8 mouse cellular contexts compared by ENCODE assay signal in the genomic region with DNA sequence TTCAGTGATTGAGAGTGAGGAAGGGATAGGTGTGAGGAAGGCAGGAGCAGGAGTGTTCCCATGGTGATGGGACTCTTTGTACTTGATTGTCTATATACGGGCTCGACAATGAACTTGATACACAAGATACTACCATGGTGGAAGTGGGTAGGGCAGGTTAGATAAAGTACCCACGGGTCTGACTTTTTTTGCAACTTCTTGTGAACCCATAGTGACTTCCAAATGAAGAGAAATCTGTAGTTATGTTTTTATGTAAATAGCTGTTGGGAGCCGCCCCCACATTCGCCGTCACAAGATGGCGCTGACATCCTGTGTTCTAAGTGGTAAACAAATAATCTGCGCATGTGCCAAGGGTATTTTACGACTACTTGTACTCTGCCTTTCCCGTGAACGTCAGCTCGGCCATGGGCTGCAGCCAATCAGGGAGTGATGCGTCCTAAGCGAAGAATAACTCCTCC. TPM values are rescaled to one million over a fixed set of nuclear protein-coding genes. Genes with fewer than 3 reads are reported as not detected.
DNase-seq lines count a peak whose midpoint lies in the region; ATAC-seq and TF ChIP-seq lines count a peak whose summit lies in the region.
"Not testable (repeated sequence)": the region's sequence is repeated elsewhere in the genome, so short reads cannot be mapped to it uniquely, and the experiment has no call there.

No protein-coding gene starts in this region.

- ATAC-seq in erythroblast, adult 5-6 weeks (replicated peaks; ENCODE audit: low FRiP score, poor library complexity, severe bottlenecking), result peak; percentile 52; the same call in 1 of the 2 replicates
- peak; percentile 36; the same call in 1 of the 2 replicates for ATAC-seq in heart, embryonic 11.5 days (replicated peaks; ENCODE audit: insufficient number of reproducible peaks, low FRiP score, low TSS enrichment)
- ATAC-seq in intestine, embryonic 14.5 days (replicated peaks; ENCODE audit: low FRiP score, low TSS enrichment, low read depth), result peak; percentile 61
- peak; percentile 67 for ATAC-seq in limb, embryonic 14.5 days (ENCODE audit: low FRiP score, low read depth)
- peak; percentile 35; the same call in 1 of the 2 replicates for ATAC-seq in megakaryocyte progenitor cell, adult 5-6 weeks (replicated peaks; ENCODE audit: poor library complexity)
- ATAC-seq in neural tube, embryonic 14.5 days (ENCODE audit: low read depth), result peak; percentile 30; the same call in 1 of the 2 replicates

- WGBS in cerebellum, adult 2 months, result 10% methylated on average over 10 of the region's 14 CpGs
- 18% methylated on average over 8 of the region's 14 CpGs for WGBS in heart, embryonic 11.5 days (ENCODE audit: insufficient replicate concordance)
- WGBS in intestine, embryonic 14.5 days, result 22% methylated on average over 7 of the region's 14 CpGs
- WGBS in limb, embryonic 14.5 days, result 18% methylated on average over 8 of the region's 14 CpGs
- WGBS in neural tube, embryonic 14.5 days, result 11% methylated on average over 7 of the region's 14 CpGs

- not testable (repeated sequence) for H3K9ac ChIP-seq in heart, embryonic 11.5 days (ENCODE audit: low read depth, low read length); intestine, embryonic 14.5 days (ENCODE audit: low read length); neural tube, embryonic 14.5 days (replicated peaks; ENCODE audit: low read depth, low read length)
- H3K9ac ChIP-seq in limb, embryonic 14.5 days (ENCODE audit: low read depth, low read length, severe bottlenecking), result peak overlapping the region; percentile 45

- H3K36me3 ChIP-seq in heart, embryonic 11.5 days (ENCODE audit: control insufficient read depth, insufficient read depth, low read length); intestine, embryonic 14.5 days (ENCODE audit: control insufficient read depth, insufficient read depth, low read length); limb, embryonic 14.5 days (ENCODE audit: control insufficient read depth, insufficient read depth, low read length); neural tube, embryonic 14.5 days (ENCODE audit: control insufficient read depth, insufficient read depth, low read length): not testable (repeated sequence)

- not testable (repeated sequence) for DNase-seq in cerebellum, adult 2 months; limb, embryonic 14.5 days (ENCODE audit: low spot score)
- DNase-seq in intestine, embryonic 14.5 days (ENCODE audit: low spot score), result peak; percentile 84
- peak; percentile 12 for DNase-seq in thymus, postnatal 25 days

- H3K4me3 ChIP-seq in cerebellum, adult 2 months (replicated peaks; ENCODE audit: insufficient read depth, low read depth, low read length), result peak overlapping the region; percentile 87
- peak overlapping the region; percentile 48 for H3K4me3 ChIP-seq in heart, embryonic 11.5 days (ENCODE audit: low read depth, low read length)
- H3K4me3 ChIP-seq in intestine, embryonic 14.5 days (ENCODE audit: low read depth, low read length), result peak overlapping the region; percentile 41
- peak overlapping the region; percentile 41 for H3K4me3 ChIP-seq in limb, embryonic 14.5 days (replicated peaks; ENCODE audit: low read length)
- H3K4me3 ChIP-seq in neural tube, embryonic 14.5 days (ENCODE audit: low read depth, low read length), result peak overlapping the region; percentile 24; the same call in 1 of the 2 replicates

- not testable (repeated sequence) for H3K9me3 ChIP-seq in heart, embryonic 11.5 days (replicated peaks; ENCODE audit: control insufficient read depth, low read length); intestine, embryonic 14.5 days (ENCODE audit: control insufficient read depth, low read length); limb, embryonic 14.5 days (ENCODE audit: control insufficient read depth, low read length); neural tube, embryonic 14.5 days (ENCODE audit: control insufficient read depth, low read length)

- not testable (repeated sequence) for TF ChIP-seq CTCF in cerebellum, adult 2 months (IDR thresholded peaks at IDR 0.05; ENCODE audit: borderline replicate concordance, insufficient read depth, low read depth, low read length)

- not testable (repeated sequence) for H3K27me3 ChIP-seq in cerebellum, adult 2 months (ENCODE audit: control insufficient read depth, insufficient read depth, low read length); neural tube, embryonic 14.5 days (ENCODE audit: control insufficient read depth, insufficient read depth, low read length)
- peaks cover 35% of the 10 kb centered on the region for H3K27me3 ChIP-seq in heart, embryonic 11.5 days (ENCODE audit: control insufficient read depth, insufficient read depth, low read length)
- H3K27me3 ChIP-seq in intestine, embryonic 14.5 days (replicated peaks; ENCODE audit: control insufficient read depth, insufficient read depth, low read length), result peaks cover 35% of the 10 kb centered on the region
- H3K27me3 ChIP-seq in limb, embryonic 14.5 days (ENCODE audit: control insufficient read depth, insufficient read depth, low read length), result peaks cover 26% of the 10 kb centered on the region

- TF ChIP-seq POLR2A in cerebellum, adult 2 months (IDR thresholded peaks at IDR 0.05; ENCODE audit: borderline replicate concordance, insufficient read depth, low read length), result peak; percentile 37; the same call in 1 of the 2 replicates
- not testable (repeated sequence) for TF ChIP-seq POLR2A in limb, embryonic 14.5 days (IDR thresholded peaks at IDR 0.05; ENCODE audit: borderline replicate concordance, extremely low read depth, insufficient read depth, insufficient read length)

- peak overlapping the region; percentile 94; the same call in 1 of the 2 replicates for H3K27ac ChIP-seq in cerebellum, adult 2 months (ENCODE audit: insufficient read depth, low read length)
- not testable (repeated sequence) for H3K27ac ChIP-seq in heart, embryonic 11.5 days (ENCODE audit: low read depth, low read length); intestine, embryonic 14.5 days (ENCODE audit: low read depth); neural tube, embryonic 14.5 days (ENCODE audit: low read depth, low read length)
- peak overlapping the region; percentile 55; the same call in 1 of the 2 replicates for H3K27ac ChIP-seq in limb, embryonic 14.5 days (replicated peaks; ENCODE audit: low read depth, low read length)

- H3K4me2 ChIP-seq in heart, embryonic 11.5 days, result peak overlapping the region; percentile 58
- peak overlapping the region; percentile 31 for H3K4me2 ChIP-seq in intestine, embryonic 14.5 days (ENCODE audit: low read length)
- H3K4me2 ChIP-seq in limb, embryonic 14.5 days (replicated peaks; ENCODE audit: low read depth, low read length, severe bottlenecking), result peak overlapping the region; percentile 49; the same call in 1 of the 2 replicates
- peak overlapping the region; percentile 52 for H3K4me2 ChIP-seq in neural tube, embryonic 14.5 days (ENCODE audit: low read depth, low read length)

- peaks cover 14% of the 10 kb centered on the region; the same call in 1 of the 2 replicates for H3K4me1 ChIP-seq in cerebellum, adult 2 months (ENCODE audit: control insufficient read depth, insufficient read depth, low read length)
- peaks cover 14% of the 10 kb centered on the region; the same call in 1 of the 2 replicates for H3K4me1 ChIP-seq in heart, embryonic 11.5 days (ENCODE audit: control insufficient read depth, insufficient read depth, low read length)
- peaks cover 11% of the 10 kb centered on the region for H3K4me1 ChIP-seq in intestine, embryonic 14.5 days (replicated peaks; ENCODE audit: control insufficient read depth, insufficient read depth, low read length)
- H3K4me1 ChIP-seq in limb, embryonic 14.5 days (ENCODE audit: control insufficient read depth, insufficient read depth, low read length), result peaks cover 12% of the 10 kb centered on the region
- H3K4me1 ChIP-seq in neural tube, embryonic 14.5 days (ENCODE audit: control insufficient read depth, insufficient read depth, low read length), result peaks cover 15% of the 10 kb centered on the region

RNA-seq across cellular contexts. Expression of gene Rab6b, which starts 3.2 kb away (rescaled TPM):
- 188 and 199 TPM in 2 replicates for polyA plus RNA-seq in cerebellum, adult 2 months (2012; rRNA removed)
- 0.84 TPM in 1 of 2 replicates, not detected in the other for total RNA-seq in erythroblast, adult 5-6 weeks (2015; ENCODE audit: low replicate concordance)
- total RNA-seq in erythroblast, adult 5-6 weeks (2017; ENCODE audit: low replicate concordance), result 0.09 TPM in 1 of 2 replicates, not detected in the other
- 1.4 and 1.7 TPM in 2 replicates for polyA plus RNA-seq in heart, embryonic 11.5 days (2014; fragmentation: Nextera tagmentation; extraction: Ambion mirVana)
- polyA plus RNA-seq in intestine, embryonic 14.5 days (2014; fragmentation: Nextera tagmentation; extraction: Ambion mirVana), result 5.1 and 5.6 TPM in 2 replicates
- polyA plus RNA-seq in limb, embryonic 14.5 days (2012; rRNA removed), result 8.1 and 9.6 TPM in 2 replicates
- polyA plus RNA-seq in limb, embryonic 14.5 days (2014; fragmentation: Nextera tagmentation; extraction: Ambion mirVana), result 3.5 and 4.2 TPM in 2 replicates
- 0.51 and 0.64 TPM in 2 replicates for total RNA-seq in megakaryocyte progenitor cell, adult 5-6 weeks (2015)
- total RNA-seq in megakaryocyte progenitor cell, adult 5-6 weeks (2017), result 0.04 and 0.10 TPM in 2 replicates
- 92.1 and 95.2 TPM in 2 replicates for polyA plus RNA-seq in neural tube, embryonic 14.5 days (2014; fragmentation: Nextera tagmentation; extraction: Ambion mirVana)

Comparison
In these comparisons a context has a peak if more than half of its experiments do, and no peak if none do; other contexts are left out.
1. H3K4me3 ChIP-seq: peak in every context shown above with its lines; median percentile 87 in cerebellum, adult 2 months; 48 in heart, embryonic 11.5 days; 41 in intestine, embryonic 14.5 days; 41 in limb, embryonic 14.5 days; 24 in neural tube, embryonic 14.5 days.